Mouse (Mus musculus) midbrain, embryonic 15.5 days (tissue): Measurements from ENCODE around the gene Gm16503. TPM values are rescaled to one million over a fixed set of nuclear protein-coding genes. Genes with fewer than 3 reads are reported as not detected.
"Not testable (repeated sequence)": the region's sequence is repeated elsewhere in the genome, so short reads cannot be mapped to it uniquely, and the experiment has no call there.

Source experiments
- ATAC-seq: fragments of 200-750 bp; cut with Nextera tagmentation; replicated peaks from 2 replicates; pipeline ENCODE4 v1.8.0; 2017; ENCODE audit warnings: moderate TSS enrichment
- H3K27ac ChIP-seq: fragments of 300-500 bp; sonication (generic); 2 replicates; pipeline ENCODE4 v1.5.1; 2015; ENCODE audit warnings: mild to moderate bottlenecking, inconsistent platforms
- H3K27me3 ChIP-seq: fragments of 300-500 bp; sonication (generic); replicated peaks from 2 replicates; pipeline ENCODE4 v1.6.1; 2015; ENCODE audit warnings: inconsistent platforms
- H3K36me3 ChIP-seq: fragments of 300-500 bp; sonication (generic); replicated peaks from 2 replicates; pipeline ENCODE4 v1.6.1; 2015; ENCODE audit warnings: inconsistent platforms
- H3K4me1 ChIP-seq: fragments of 300-500 bp; sonication (generic); 2 replicates; pipeline ENCODE4 v1.6.1; 2015; ENCODE audit warnings: inconsistent platforms
- H3K4me2 ChIP-seq: fragments of 300-500 bp; sonication (generic); 2 replicates; pipeline ENCODE4 v1.6.1; 2015; ENCODE audit warnings: inconsistent platforms, mild to moderate bottlenecking, moderate library complexity
- H3K4me3 ChIP-seq: fragments of 300-500 bp; sonication (generic); 2 replicates; pipeline ENCODE4 v1.5.1; 2015; ENCODE audit warnings: mild to moderate bottlenecking, inconsistent platforms
- H3K9ac ChIP-seq: fragments of 300-500 bp; sonication (generic); 2 replicates; pipeline ENCODE4 v1.6.1; 2015; ENCODE audit warnings: mild to moderate bottlenecking, inconsistent platforms
- H3K9me3 ChIP-seq: fragments of 300-500 bp; sonication (generic); 2 replicates; pipeline ENCODE4 v1.6.1; 2016; ENCODE audit warnings: inconsistent platforms
- WGBS: fragments of 180-500 bp; shearing (Covaris S2); methylation state at CpG from one replicate; pipeline ENCODE4 v1.1.7; 2015; ENCODE audit warnings: mixed read lengths; 5-methylcytosine and 5-hydroxymethylcytosine counted together
- polyA plus RNA-seq: library from polyadenylated mRNA; unstranded; fragments of >200 nt; fragmentation: Nextera tagmentation; extraction: Ambion mirVana; gene quantifications from 2 replicates; pipeline ENCODE4 v1.2.1, GENCODE M21; 2015

The Gm16503 gene
- polyA plus RNA-seq, 1 experiment from 2014 or later: 0.86 TPM

GRCm38 (mm10) chr4:147556921-147557320 lies 16.9 kb downstream of the Gm16503 start:
- not testable (repeated sequence) for ATAC-seq
- WGBS: 52% methylated on average over 1 of the region's 1 CpGs

DNA sequence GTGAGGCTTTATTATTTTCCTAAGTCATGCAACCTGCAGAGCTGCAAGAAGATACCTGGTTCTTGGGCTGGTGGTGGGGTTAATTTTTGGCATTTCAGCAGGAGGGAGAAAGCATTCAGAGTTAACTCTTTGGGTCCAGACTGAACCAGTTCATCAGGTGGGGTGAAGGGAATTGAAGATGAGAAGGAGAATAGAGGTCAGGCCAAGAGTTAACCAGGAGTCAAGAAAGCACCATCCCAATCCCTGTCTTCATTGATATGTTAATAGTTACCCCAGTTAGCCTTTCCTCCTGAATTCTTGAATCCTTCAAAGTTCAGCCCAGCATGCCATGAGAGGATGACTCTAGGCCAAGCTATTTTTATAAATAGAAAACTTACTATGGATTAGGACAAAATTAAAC lies 18.0 kb downstream of the Gm16503 start:
- not testable (repeated sequence) for H3K9ac ChIP-seq, H3K4me1 ChIP-seq, H3K27me3 ChIP-seq, H3K4me2 ChIP-seq, H3K4me3 ChIP-seq, H3K36me3 ChIP-seq, ATAC-seq, H3K27ac ChIP-seq
- peaks cover 20% of the 10 kb centered on the region; the same call in 1 of the 2 replicates for H3K9me3 ChIP-seq

More at GRCm38 (mm10) chr4:147556921-147557320, 16.9 kb downstream of the Gm16503 start:
- H3K4me3 ChIP-seq, H3K4me1 ChIP-seq, H3K36me3 ChIP-seq, H3K27me3 ChIP-seq, H3K4me2 ChIP-seq, H3K9ac ChIP-seq, H3K27ac ChIP-seq: not testable (repeated sequence)
- H3K9me3 ChIP-seq: peaks cover 24% of the 10 kb centered on the region; the same call in 1 of the 2 replicates

DNA sequence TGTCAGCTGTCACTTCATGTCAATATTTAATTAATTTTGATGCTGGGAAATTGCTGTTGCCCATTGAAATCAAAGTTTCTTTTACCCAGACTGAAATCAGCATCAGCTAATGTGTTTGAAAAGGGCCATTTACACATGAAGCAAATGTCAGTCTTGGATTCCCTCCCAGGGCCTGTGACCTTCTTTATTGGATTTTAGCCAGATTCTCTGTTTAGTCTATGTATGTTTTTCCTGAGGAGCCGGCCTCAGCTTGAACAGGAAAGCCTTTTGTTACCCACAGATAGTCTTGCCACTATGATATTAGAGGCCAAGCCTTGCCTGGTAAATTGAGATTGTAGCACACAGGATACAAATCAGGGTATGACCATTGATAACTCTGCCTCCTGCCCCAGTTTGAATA lies 19.1 kb downstream of the Gm16503 start:
- H3K27ac ChIP-seq, ATAC-seq, H3K4me2 ChIP-seq, H3K27me3 ChIP-seq, H3K36me3 ChIP-seq, H3K4me3 ChIP-seq, H3K4me1 ChIP-seq, H3K9ac ChIP-seq: not testable (repeated sequence)
- 49% methylated on average over 1 of the region's 1 CpGs for WGBS
- H3K9me3 ChIP-seq: peaks cover 25% of the 10 kb centered on the region; the same call in 1 of the 2 replicates

DNA sequence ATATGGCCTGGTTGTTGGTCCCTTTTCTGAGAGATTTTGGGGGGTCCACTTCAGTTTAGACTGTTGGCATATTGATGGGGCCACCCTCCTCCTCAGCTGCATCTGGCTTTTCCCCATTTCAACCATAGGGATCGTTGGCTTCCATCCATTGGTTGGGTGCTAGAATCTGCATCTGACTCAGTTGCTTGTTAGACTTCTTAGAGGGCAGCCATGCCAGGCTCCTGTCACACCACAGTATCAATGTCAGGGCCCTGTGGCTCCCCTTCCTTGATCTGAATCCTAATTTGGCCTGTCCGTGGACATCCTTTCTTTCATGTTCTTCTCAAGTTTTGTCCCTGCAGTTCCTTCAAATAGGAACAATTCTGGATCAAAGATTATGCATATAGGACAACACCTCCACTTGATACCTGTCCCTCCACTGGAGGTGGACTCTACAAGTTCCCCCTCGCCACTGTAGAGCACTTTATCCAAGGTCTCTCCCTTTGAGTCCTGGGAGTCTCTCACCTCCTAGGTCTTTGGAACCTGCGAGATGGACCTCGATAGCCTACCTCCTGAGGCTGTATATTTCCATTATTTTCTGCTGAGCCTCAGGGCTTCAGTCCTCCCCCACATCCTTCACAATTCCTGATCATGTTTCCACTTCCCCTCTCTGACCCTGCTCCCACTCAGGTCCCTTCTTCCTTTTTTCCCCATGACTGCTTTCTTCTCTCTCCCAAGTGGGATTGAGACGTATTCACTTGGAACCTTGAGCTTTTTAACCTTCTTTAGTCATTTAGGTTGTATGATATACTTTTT lies 25.6 kb downstream of the Gm16503 start:
- ATAC-seq: no peak
- H3K4me2 ChIP-seq: no peak overlapping the region
- peaks cover 22% of the 10 kb centered on the region for H3K9me3 ChIP-seq
- no peaks in the 10 kb centered on the region for H3K27me3 ChIP-seq
- H3K9ac ChIP-seq: no peak overlapping the region
- no peak overlapping the region for H3K27ac ChIP-seq
- H3K36me3 ChIP-seq: no peaks in the 10 kb centered on the region
- no peak overlapping the region for H3K4me3 ChIP-seq
- 71% methylated on average over 6 of the region's 6 CpGs for WGBS
- no peaks in the 10 kb centered on the region for H3K4me1 ChIP-seq

DNA sequence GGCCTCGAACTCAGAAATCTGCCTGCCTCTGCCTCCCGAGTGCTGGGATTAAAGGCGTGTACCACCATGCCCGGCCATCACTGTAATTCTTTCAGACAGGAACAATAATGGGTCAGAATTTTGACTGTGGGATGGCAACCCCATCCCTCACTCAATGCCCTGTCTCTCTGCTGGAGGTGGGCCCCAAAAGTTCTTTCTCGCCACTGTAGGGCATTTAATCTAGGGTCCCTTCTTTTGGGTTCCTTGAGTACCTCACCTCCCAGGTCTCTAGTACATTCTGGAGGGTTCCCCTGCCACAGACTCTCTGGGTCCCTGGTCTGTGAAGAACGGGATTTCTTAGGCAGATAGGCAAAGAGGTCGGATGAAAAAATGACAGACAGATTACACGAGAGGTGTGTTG lies 31.1 kb downstream of the Gm16503 start:
- 87% methylated on average over 8 of the region's 8 CpGs for WGBS
- H3K4me2 ChIP-seq, H3K4me1 ChIP-seq, H3K9me3 ChIP-seq, H3K4me3 ChIP-seq, H3K9ac ChIP-seq, H3K36me3 ChIP-seq, H3K27ac ChIP-seq, H3K27me3 ChIP-seq, ATAC-seq: not testable (repeated sequence)

- not testable (repeated sequence) for ATAC-seq, H3K4me2 ChIP-seq, H3K4me1 ChIP-seq, H3K27me3 ChIP-seq, H3K36me3 ChIP-seq, H3K9ac ChIP-seq, H3K4me3 ChIP-seq, H3K27ac ChIP-seq
- H3K9me3 ChIP-seq: peaks cover 21% of the 10 kb centered on the region; the same call in 1 of the 2 replicates
- 94% methylated on average over 4 of the region's 4 CpGs for WGBS
Measured at GRCm38 (mm10) chr4:147579371-147579770, 39.4 kb downstream of the Gm16503 start.

DNA sequence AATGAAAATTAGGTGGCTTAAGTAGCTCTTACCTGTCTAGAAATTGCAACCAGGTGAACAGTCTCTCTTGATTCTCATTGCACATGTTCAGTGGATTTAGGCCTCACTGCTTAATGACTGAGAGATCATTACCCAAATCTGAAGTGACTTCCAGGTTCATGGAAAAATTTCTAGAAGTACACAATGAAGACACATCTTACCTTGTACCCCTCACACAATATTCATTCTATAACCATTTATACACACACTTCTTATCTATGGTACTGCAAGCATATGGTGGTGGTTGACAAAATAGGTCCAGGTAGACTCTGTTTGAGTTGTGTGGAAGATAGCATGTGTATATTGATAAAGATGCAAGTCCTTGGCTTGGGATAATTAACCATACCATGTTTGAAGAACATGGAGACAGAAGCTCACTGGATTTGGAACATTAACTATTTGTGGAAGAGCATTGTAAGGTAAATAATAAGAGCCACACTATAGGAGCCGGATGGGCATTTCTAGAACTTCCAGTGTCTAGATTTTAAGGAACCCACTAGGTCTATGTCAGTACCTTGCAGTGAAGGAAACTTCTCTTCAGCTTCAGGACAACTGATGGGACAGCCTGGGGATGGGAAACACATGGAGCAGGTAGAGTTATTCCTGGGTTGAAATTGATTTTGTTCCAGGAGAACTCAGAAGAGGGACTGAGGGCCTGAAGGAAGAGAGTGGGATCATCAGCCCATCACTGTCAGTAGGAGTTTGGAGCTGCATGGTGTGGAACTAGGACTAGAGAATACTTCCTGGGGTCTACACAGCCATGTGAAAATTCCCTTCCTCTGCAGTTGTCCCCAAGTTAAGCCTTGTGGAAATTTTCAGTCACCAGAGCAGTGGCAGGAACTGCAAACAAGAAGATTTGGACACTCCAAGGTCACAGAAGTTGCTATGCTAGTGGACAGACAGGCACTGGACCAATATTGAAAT lies 46.8 kb downstream of the Gm16503 start:
- no peaks in the 10 kb centered on the region for H3K4me1 ChIP-seq
- 64% methylated on average over 1 of the region's 1 CpGs for WGBS
- ATAC-seq: no peak
- H3K9me3 ChIP-seq: peaks cover 37% of the 10 kb centered on the region
- H3K27ac ChIP-seq: no peak overlapping the region
- no peaks in the 10 kb centered on the region for H3K27me3 ChIP-seq
- no peak overlapping the region for H3K9ac ChIP-seq
- no peak overlapping the region for H3K4me3 ChIP-seq
- H3K36me3 ChIP-seq: no peaks in the 10 kb centered on the region
- H3K4me2 ChIP-seq: no peak overlapping the region

Other genes with a start within 250 kb of the Gm16503 start
- gene Zfp988, start 234.5 kb upstream of the Gm16503 start, polyA plus RNA-seq: 0.09 and 0.13 TPM in 2 replicates
- gene Zfp978, start 178.9 kb upstream of the Gm16503 start, polyA plus RNA-seq: not detected in 2 replicates
- gene Zfp982, start 47.8 kb upstream of the Gm16503 start, polyA plus RNA-seq: 3.9 and 4.3 TPM in 2 replicates
- 0.10 TPM in 1 of 2 replicates, not detected in the other for gene Zfp985, start 13.1 kb downstream of the Gm16503 start, polyA plus RNA-seq
- gene Zfp979, start 102.3 kb downstream of the Gm16503 start, polyA plus RNA-seq: 1.8 and 2.1 TPM in 2 replicates
- not detected in 2 replicates for gene Zfp534, start 162.3 kb downstream of the Gm16503 start, polyA plus RNA-seq